Mouse (Mus musculus) cerebellum, adult 2 months (tissue): ENCODE results near the gene Urb1. TPM values are rescaled to one million over a fixed set of nuclear protein-coding genes. Genes with fewer than 3 reads are reported as not detected.

Source experiments
- DNase-seq, 2 experiments: peaks; one replicate each; pipeline ENCODE4 v3.0.0; 2021
- H3K27ac ChIP-seq: fragments of 200-500 bp; 2 replicates; pipeline ENCODE4 v1.5.1; 2012; ENCODE audit warnings: low read length, control low read depth, inconsistent platforms; ENCODE audit not compliant: insufficient read depth
- H3K27me3 ChIP-seq: fragments of 200-500 bp; 2 replicates; pipeline ENCODE4 v1.6.1; 2012; ENCODE audit warnings: inconsistent platforms, mild to moderate bottlenecking, low read length, moderate library complexity; ENCODE audit not compliant: control insufficient read depth, insufficient read depth
- H3K4me1 ChIP-seq: fragments of 200-500 bp; 2 replicates; pipeline ENCODE4 v1.6.1; 2011; ENCODE audit warnings: low read length; ENCODE audit not compliant: control insufficient read depth, insufficient read depth
- H3K4me3 ChIP-seq: fragments of 200-500 bp; replicated peaks from 2 replicates; pipeline ENCODE3; 2011; ENCODE audit warnings: mild to moderate bottlenecking, low read depth, low read length, control low read depth; ENCODE audit not compliant: insufficient read depth
- CTCF ChIP-seq: fragments of 200-500 bp; IDR thresholded peaks from 2 replicates; pipeline ENCODE4 v1.5.1; 2011; ENCODE audit warnings: low read depth, mild to moderate bottlenecking, control low read depth, low read length, moderate library complexity, borderline replicate concordance; ENCODE audit not compliant: insufficient read depth
- POLR2A ChIP-seq: fragments of 200-500 bp; IDR thresholded peaks from 2 replicates; pipeline ENCODE4 v1.6.1; 2011; ENCODE audit warnings: low read length, control low read depth, borderline replicate concordance; ENCODE audit not compliant: insufficient read depth
- WGBS: fragments of 180-500 bp; shearing (Covaris S2); methylation state at CpG from one replicate; pipeline ENCODE4 v1.1.7; 2018; 5-methylcytosine and 5-hydroxymethylcytosine counted together
- polyA plus RNA-seq: library from polyadenylated mRNA; depleted of rRNA; stranded (reverse); fragments of >200 nt; gene quantifications from 2 replicates; pipeline ENCODE4 v1.2.3, GENCODE M21; 2012

The Urb1 gene
- polyA plus RNA-seq, 1 experiment: 4.9 TPM

DNA sequence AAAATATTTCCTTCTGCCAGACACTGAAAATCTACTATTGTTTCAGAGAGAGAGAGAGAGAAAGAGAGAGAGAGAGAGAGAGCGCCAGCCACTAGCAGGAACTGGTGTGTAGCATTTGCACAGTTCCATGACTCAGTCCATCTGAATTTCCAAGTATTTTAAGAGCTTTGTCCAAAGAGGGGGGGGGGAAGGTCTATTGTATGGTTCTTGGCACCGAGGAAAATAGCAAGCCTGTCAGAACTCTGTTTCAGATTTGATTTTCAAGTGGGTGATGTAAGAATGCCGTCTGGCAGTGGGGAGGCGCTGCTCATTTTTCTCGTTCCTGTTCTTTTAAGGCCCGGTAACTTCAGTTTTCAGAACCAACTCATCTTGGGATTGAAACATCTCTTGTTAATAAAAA is 34.8 kb upstream of the Urb1 start:
- H3K4me1 ChIP-seq: no peaks in the 10 kb centered on the region; the same call in 1 of the 2 replicates
- no peak for TF ChIP-seq CTCF
- no peak for TF ChIP-seq POLR2A
- no peaks in the 10 kb centered on the region for H3K27me3 ChIP-seq
- 55% methylated on average over 6 of the region's 6 CpGs for WGBS
- H3K4me3 ChIP-seq: no peak overlapping the region
- DNase-seq: no peak
- H3K27ac ChIP-seq: no peak overlapping the region

DNA sequence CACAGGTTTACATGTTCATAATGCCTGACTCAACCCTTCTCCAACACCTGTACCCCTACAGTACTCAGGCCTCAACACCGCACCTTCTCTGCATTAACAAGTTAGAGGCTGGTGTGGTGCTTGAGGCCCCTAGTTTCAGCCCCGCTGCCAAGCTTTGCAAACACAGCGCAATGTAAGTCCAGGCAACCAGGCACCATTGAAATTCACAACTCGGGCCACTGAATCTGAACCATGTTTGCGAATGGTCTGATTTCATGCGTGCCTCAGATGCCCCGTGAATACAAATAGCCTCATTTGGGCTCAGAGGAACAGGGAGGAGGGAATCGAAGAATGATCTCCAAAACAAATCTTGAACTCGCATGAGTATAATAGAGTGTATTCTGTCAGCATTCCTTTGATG is 32.0 kb upstream of the Urb1 start:
- H3K4me3 ChIP-seq: no peak overlapping the region
- H3K4me1 ChIP-seq: no peaks in the 10 kb centered on the region
- H3K27ac ChIP-seq: no peak overlapping the region
- DNase-seq: no peak
- WGBS: 47% methylated on average over 9 of the region's 9 CpGs
- no peaks in the 10 kb centered on the region for H3K27me3 ChIP-seq
- no peak for TF ChIP-seq POLR2A
- TF ChIP-seq CTCF: no peak

DNA sequence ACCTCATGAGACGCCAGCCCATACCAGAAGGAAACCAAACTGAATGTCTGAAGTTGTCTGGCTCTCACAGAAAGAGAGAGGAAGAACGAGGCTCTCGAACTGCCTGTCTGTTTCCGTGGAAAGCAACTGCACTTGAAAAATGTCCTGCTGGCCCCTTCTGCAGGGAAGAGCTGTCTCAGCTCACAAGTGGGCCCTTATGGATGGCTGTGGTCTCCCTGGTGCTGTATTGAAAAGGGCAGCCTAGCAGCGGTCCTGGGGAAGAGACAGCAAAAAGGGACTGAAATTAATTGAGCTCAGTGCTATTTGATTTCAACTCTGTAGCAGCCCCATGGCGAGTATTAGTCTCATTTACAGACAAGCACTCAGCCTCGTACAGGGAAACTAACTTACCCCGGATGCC is 27.2 kb upstream of the Urb1 start:
- Histone ChIP-seq H3K27me3 (no peaks in the 10 kb centered on the region), H3K4me1 (no peaks in the 10 kb centered on the region), H3K27ac (no peak overlapping the region), H3K4me3 (no peak overlapping the region)
- 62% methylated on average over 8 of the region's 8 CpGs for WGBS
- TF ChIP-seq POLR2A (no peak), CTCF (no peak)
- no peak for DNase-seq

- Histone ChIP-seq H3K4me3 (no peak overlapping the region), H3K27me3 (no peaks in the 10 kb centered on the region), H3K4me1 (no peaks in the 10 kb centered on the region), H3K27ac (no peak overlapping the region)
- no peak for DNase-seq
- TF ChIP-seq CTCF: no peak
- TF ChIP-seq POLR2A: no peak
- 47% methylated on average over 9 of the region's 9 CpGs for WGBS
These were observed 23.0 kb upstream of the Urb1 start for GRCm38 (mm10) chr16:90833041-90833791.

GRCm38 (mm10) chr16:90832495-90832894 is 22.3 kb upstream of the Urb1 start:
- Histone ChIP-seq H3K4me1 (no peaks in the 10 kb centered on the region), H3K4me3 (no peak overlapping the region), H3K27me3 (no peaks in the 10 kb centered on the region), H3K27ac (no peak overlapping the region)
- TF ChIP-seq POLR2A (no peak), CTCF (no peak)
- no peak for DNase-seq
- 78% methylated on average over 6 of the region's 6 CpGs for WGBS

DNA sequence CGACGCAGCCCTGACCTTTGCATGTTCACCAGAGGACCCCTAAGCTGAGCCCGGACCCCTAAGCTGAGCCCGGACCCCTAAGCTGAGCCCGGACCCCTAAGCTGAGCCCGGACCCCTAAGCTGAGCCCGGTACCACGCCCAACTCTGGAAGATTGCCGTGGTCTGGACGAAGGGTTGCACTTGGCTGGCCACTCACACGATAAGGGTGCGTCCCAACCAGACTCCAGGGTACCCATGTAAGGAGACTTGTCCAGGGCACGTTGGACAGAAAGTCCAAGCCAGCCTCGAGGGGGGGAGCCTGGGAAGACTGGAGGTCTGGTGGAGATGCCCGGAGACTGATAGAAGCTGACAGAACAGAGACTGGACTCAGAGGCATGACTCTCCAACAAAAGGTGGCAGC is 21.5 kb upstream of the Urb1 start:
- peak overlapping the region; percentile 60 for H3K4me3 ChIP-seq
- 17% methylated on average over 15 of the region's 15 CpGs for WGBS
- no peaks in the 10 kb centered on the region for H3K27me3 ChIP-seq
- DNase-seq: peak in 1 of 2 experiments; percentile 20
- TF ChIP-seq CTCF (no peak), POLR2A (no peak)
- H3K4me1 ChIP-seq: no peaks in the 10 kb centered on the region
- H3K27ac ChIP-seq: no peak overlapping the region

GRCm38 (mm10) chr16:90830686-90831439 is 20.6 kb upstream of the Urb1 start:
- under 1% methylated on average over 67 of the region's 67 CpGs for WGBS
- H3K4me3 ChIP-seq: peak overlapping the region; percentile 60
- TF ChIP-seq POLR2A: 0 out of 2 replicates have a peak, but pooled peaks have one; percentile 16
- TF ChIP-seq CTCF: no peak
- peak; percentile 78 to 83 for DNase-seq
- H3K27ac ChIP-seq: peak overlapping the region; percentile 82
- H3K27me3 ChIP-seq: no peaks in the 10 kb centered on the region
- H3K4me1 ChIP-seq: no peaks in the 10 kb centered on the region
